Mouse (Mus musculus): ENCODE measurements around the gene Zfp422.
"Not testable (repeated sequence)": the region's sequence is repeated elsewhere in the genome, so short reads cannot be mapped to it uniquely, and the experiment has no call there.

Gene Zfp422

GRCm38 (mm10) chr6:116649811-116650210, 21.0 kb upstream of the Zfp422 start:
- DNase-seq (ENCODE audit: low read depth, low spot score): no peak

DNA sequence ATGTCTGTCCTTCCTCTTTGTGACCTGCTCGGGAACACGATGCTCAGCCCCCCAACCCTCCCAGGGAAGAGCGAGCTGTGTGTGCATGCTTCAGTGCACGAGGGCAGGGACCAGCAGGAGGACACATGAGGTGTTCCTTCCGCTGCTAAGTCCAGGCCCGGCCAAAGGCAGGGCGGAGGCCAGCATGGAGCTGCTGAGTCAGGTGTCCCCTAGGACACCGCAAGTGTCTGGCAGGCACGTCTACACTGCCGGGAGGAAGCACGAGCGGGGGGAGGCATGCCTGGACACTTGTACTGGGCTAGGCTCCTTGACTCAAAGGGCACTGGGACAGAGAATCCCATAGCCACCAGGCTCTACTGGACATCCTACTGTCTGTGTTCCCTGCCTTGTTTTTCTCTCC, 19.0 kb upstream of the Zfp422 start:
- no peak for DNase-seq (ENCODE audit: low read depth, low spot score)

GRCm38 (mm10) chr6:116644335-116644734, 15.5 kb upstream of the Zfp422 start:
- no peak for DNase-seq (ENCODE audit: low read depth, low spot score)

- DNase-seq (ENCODE audit: low read depth, low spot score): no peak
Observed at GRCm38 (mm10) chr6:116643881-116644280, 15.1 kb upstream of the Zfp422 start.

DNA sequence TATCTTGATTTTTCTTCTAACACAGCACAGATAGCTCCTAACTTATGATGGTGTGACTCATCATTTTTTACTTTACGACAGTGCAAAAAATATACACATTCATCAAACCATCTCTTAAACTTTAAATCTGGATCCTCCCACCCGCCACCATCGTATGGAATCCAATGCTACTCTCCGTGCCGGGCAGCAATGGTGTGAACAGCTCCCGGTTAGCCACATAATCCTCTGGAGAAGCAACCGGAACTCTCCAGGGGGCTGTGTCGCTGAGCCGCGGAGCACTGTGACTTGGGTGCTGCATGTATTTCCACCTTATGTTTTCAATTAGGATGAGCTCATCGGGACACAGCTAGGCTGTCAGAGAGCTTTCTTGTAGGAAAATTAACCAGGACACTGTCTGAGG, 14.1 kb upstream of the Zfp422 start:
- DNase-seq (ENCODE audit: low read depth, low spot score): no peak

- no peak for DNase-seq (ENCODE audit: low read depth, low spot score)
Observed at GRCm38 (mm10) chr6:116639663-116640062, 10.9 kb upstream of the Zfp422 start.

- no peak for DNase-seq (ENCODE audit: low read depth, low spot score)
Observed at GRCm38 (mm10) chr6:116638871-116639270, 10.1 kb upstream of the Zfp422 start.

GRCm38 (mm10) chr6:116637496-116637895, 8.7 kb upstream of the Zfp422 start:
- DNase-seq (ENCODE audit: low read depth, low spot score): no peak

DNA sequence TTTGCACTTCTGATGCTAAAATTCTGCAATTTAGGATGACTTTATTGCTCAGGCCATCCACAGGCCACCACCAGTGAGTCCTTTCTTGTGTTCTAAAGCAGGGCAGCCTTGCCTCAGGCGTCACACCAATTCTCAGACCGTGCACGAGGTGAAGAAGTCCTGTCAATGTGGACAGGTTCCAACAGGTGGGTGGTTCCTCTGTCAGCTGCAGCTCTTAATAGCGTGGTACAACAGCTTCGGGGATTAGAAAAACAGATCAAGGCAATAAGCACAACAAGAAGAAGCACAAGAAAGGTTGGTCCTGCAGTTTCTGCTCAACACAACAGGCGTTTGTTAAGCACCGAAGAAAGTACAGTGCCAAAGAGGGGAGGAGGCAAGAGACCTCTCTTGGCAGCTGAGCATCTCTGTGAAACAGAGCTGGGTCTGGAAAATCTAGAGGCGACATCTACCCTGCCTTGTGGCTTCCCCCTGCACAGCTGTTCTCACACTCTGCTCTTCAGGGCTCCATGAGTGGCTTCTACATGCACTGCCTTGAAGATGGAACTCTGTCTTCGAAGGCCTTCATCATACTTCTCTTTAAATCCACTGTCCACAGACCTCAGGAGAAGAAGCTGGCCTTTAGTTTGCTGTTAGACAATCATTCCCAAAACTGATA, 7.9 kb upstream of the Zfp422 start:
- DNase-seq (ENCODE audit: low read depth, low spot score): no peak

- DNase-seq (ENCODE audit: low read depth, low spot score): no peak
Observed at GRCm38 (mm10) chr6:116635251-116636180, 6.7 kb upstream of the Zfp422 start.

- no peak for DNase-seq (ENCODE audit: low read depth, low spot score)
Observed at GRCm38 (mm10) chr6:116633741-116634695, 5.2 kb upstream of the Zfp422 start.

GRCm38 (mm10) chr6:116632129-116632528, 3.3 kb upstream of the Zfp422 start:
- peak; percentile 45 for DNase-seq (ENCODE audit: low read depth, low spot score)

DNA sequence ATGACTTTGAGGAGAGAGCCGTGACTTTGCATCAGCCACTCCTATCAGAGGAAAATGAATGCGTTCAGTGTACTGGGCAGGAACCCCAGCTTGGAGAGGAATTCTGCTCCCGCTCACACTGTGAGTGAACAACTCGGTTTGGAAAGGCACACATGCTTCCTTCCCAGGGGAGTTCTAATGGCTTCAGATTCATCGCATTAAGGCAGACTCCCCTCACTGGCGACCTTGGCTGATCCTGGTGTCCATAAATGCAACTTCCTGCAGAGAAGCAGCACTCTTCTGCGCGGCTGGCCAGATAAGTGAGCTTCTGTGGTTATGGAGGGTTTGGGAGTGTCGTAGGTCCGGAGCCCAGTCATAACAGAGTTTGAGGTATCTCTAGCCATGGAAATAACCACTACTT, 967 bp upstream of the Zfp422 start:
- no peak for DNase-seq (ENCODE audit: low read depth, low spot score)

DNA sequence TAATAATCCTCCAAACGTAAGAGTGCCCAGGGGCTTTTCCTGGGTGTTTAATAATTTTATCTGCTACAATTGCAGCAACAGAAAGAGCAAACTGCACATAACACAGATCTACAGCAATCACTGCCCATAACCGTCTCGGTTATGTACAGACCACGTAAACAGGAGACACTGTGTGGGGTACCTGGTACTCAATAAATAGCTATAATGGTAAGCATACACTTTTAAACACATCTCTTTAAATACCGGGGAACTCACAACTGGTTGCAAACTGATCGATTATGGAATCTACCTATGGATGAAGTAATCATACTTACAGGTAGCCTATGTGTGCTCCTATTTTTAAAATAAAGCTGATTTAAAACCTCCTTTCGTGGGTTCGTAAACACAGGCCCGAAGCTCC, 704 bp downstream of the Zfp422 start:
- DNase-seq (ENCODE audit: low read depth, low spot score): no peak

GRCm38 (mm10) chr6:116626417-116626816, 2.4 kb downstream of the Zfp422 start:
- DNase-seq (ENCODE audit: low read depth, low spot score): not testable (repeated sequence)

DNA sequence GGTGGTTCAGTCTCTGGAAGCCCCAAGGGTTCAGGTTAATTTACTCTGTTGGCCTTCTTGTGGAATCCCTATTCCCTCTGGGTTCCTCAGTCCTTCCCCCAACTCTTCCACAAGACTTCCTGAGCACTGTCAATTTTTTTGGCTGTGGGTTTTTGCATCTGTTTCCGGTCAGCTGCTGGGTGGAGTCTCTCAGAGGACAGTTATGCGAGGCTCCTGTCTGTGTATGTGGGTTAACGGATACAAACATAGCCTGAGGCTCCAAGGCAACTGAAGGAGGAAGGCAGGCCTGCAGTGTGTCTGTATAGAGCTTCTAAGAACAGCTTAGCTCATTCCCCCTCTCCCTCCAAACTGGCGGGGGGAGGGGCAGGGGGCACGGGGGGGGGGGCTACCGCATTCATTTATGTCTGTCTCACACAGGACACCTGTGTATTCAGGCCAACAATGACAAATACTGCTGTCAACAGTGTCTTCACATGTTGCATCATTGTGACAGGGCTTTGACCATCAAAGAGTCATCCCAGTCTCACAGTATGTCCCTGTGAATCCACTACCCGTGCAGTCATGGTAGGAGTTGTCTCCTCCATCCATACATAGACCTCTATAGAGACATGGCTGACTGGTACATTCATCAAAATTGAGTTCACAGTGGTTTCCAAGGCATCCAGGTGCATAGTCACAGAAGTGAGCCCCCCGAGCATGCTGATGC, 7.3 kb downstream of the Zfp422 start:
- DNase-seq (ENCODE audit: low read depth, low spot score): no peak

- no peak for DNase-seq (ENCODE audit: low read depth, low spot score)
Observed at GRCm38 (mm10) chr6:116618073-116618472, 10.7 kb downstream of the Zfp422 start.

DNA sequence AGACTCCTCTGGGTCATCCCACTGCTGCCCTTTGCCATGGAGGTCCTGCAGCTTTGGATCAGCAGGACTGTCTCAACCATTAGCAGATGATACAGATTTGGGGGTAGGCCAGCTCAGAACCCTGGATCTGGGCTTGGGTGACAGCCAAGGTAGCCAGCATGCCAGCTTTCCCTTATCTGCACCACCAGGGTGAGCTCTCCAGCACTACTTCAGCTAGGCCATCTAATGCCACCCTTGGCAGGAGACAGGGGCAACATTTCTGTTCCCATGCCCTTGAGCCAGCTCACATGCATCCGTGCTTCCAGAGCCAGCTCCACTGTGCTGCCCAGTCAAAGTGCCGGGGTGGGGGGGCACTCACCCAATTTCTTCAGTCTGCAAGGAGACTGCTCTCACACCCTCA, 13.1 kb downstream of the Zfp422 start:
- no peak for DNase-seq (ENCODE audit: low read depth, low spot score)

- no peak for DNase-seq (ENCODE audit: low read depth, low spot score)
Observed at GRCm38 (mm10) chr6:116607230-116607629, 21.6 kb downstream of the Zfp422 start.

- DNase-seq (ENCODE audit: low read depth, low spot score): not testable (repeated sequence)
Observed at GRCm38 (mm10) chr6:116600969-116601368, 27.8 kb downstream of the Zfp422 start.

DNA sequence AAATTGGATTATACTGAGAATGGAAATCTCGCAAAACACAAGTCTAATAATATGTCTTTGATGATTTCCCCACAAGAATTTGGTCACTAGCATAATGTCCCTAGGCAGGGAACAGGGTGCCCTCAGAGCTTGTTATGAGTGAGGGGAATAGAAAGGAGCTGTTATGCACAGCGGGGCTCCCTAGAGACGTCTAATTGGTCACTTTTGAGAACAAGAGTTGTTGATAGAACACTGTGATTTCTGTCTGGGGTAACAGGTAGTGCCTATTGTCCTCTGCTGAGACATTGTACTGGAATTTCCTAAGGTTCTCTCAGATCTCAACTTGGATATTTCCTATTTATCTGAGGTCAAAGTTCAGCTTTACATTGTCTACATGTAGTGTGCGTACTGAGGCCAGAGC, 44.7 kb downstream of the Zfp422 start, which contains the start of gene Olfr215:
Olfr215 (minus strand) TSS at position 101 of the 400 bp plus-strand sequence.
- no peak for DNase-seq (ENCODE audit: low read depth, low spot score)

All from WW6 (cell line).